Mouse (Mus musculus): ENCODE measurements at regions not wholly inside any gene's neighbourhood (a gene's known extent, or its start where the extent isn't known, plus 50 kb on each side); places are given as distances from the start of the nearest gene placed in this dataset.

- no peak for ATAC-seq
- Histone ChIP-seq H3K9ac (replicated peaks; ENCODE audit: low read depth, low read length) (no peak overlapping the region), H3K27me3 (replicated peaks; ENCODE audit: control insufficient read depth, insufficient read depth, low read length) (no peaks in the 10 kb centered on the region), H3K4me2 (ENCODE audit: low read length) (no peak overlapping the region), H3K4me1 (replicated peaks; ENCODE audit: control insufficient read depth, insufficient read depth, low read length) (no peaks in the 10 kb centered on the region), H3K36me3 (ENCODE audit: control insufficient read depth, insufficient read depth) (no peaks in the 10 kb centered on the region), H3K27ac (ENCODE audit: low read length) (no peak overlapping the region), H3K4me3 (replicated peaks; ENCODE audit: low read length) (no peak overlapping the region), H3K9me3 (ENCODE audit: control insufficient read depth, low read length) (no peaks in the 10 kb centered on the region)
- WGBS = 93% methylated on average over 3 of the region's 3 CpGs
These were observed 606.5 kb upstream of the Celf2 start for GRCm38 (mm10) chr2:8115891-8116290.

DNA sequence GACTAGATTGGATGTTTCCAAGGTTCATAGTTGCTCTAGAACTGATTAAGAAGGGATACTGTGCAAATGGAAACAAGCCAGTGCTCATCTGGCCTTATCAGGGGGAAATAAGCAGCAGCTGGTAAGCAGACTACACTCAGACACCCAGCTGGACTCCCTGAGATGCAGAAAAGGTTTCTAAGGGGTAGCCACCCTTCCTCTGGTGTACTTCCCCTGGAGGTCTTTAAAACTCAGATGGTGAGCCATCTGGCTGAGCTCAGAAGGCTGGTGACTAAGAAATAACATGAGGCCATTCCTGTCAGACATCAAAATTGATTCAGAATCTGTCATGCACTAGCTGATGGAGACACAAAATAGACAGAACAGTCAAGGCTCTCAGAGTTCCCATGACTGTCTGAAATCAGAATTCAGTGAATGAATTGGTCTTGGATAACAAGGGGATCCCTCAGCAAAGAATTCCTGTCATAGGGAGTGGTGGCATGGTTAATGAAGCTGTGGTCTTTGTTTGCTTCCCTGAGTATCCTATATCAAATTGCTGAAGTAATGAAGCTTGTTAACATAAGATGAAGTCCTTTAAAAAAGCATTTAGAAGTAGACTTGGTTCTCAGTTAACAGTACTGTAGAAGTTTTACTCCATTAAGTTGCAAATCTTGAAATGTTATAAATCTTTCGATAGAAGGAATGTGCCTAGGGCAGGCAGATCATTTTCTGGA, 603.2 kb upstream of the Celf2 start:
- no peak overlapping the region for H3K4me2 ChIP-seq (ENCODE audit: low read length)
- WGBS = 49% methylated on average over 1 of the region's 1 CpGs

DNA sequence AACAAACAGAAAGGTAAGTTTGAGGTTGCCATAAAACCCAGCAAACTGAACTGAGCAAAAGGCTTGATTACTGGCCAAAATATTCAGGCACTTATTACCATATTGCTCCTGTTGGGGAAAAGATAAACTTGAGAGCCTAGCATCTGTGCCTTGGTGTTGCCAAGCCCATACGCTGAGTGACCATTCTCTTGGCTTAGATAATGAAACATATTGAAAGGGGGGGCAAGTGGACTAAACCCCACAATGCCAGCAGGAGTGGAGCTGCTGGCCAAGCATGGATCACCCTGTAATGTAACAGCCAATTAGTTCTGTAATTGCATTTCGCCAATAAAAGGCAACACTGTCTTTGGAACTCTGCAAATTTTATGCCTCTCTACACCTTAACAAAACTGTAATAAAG, 584.8 kb upstream of the Celf2 start:
- no peak overlapping the region for H3K9ac ChIP-seq (replicated peaks; ENCODE audit: low read depth, low read length)
- no peaks in the 10 kb centered on the region for H3K27me3 ChIP-seq (replicated peaks; ENCODE audit: control insufficient read depth, insufficient read depth, low read length)
- no peak overlapping the region for H3K4me2 ChIP-seq (ENCODE audit: low read length)
- ATAC-seq = peak; percentile 90
- 34% methylated on average over 2 of the region's 2 CpGs for WGBS
- no peaks in the 10 kb centered on the region for H3K4me1 ChIP-seq (replicated peaks; ENCODE audit: control insufficient read depth, insufficient read depth, low read length)
- H3K36me3 ChIP-seq (ENCODE audit: control insufficient read depth, insufficient read depth) = no peaks in the 10 kb centered on the region
- H3K9me3 ChIP-seq (ENCODE audit: control insufficient read depth, low read length) = no peaks in the 10 kb centered on the region
- H3K27ac ChIP-seq (ENCODE audit: low read length) = no peak overlapping the region
- H3K4me3 ChIP-seq (replicated peaks; ENCODE audit: low read length) = no peak overlapping the region

More for the DNA sequence above, 603.2 kb upstream of the Celf2 start:
- H3K9ac ChIP-seq (replicated peaks; ENCODE audit: low read depth, low read length) = no peak overlapping the region
- H3K36me3 ChIP-seq (ENCODE audit: control insufficient read depth, insufficient read depth) = no peaks in the 10 kb centered on the region
- no peaks in the 10 kb centered on the region for H3K4me1 ChIP-seq (replicated peaks; ENCODE audit: control insufficient read depth, insufficient read depth, low read length)
- no peak overlapping the region for H3K4me3 ChIP-seq (replicated peaks; ENCODE audit: low read length)
- ATAC-seq = peak; percentile 59
- H3K27me3 ChIP-seq (replicated peaks; ENCODE audit: control insufficient read depth, insufficient read depth, low read length) = no peaks in the 10 kb centered on the region
- peak overlapping the region; percentile 55 for H3K27ac ChIP-seq (ENCODE audit: low read length)
- H3K9me3 ChIP-seq (ENCODE audit: control insufficient read depth, low read length) = no peaks in the 10 kb centered on the region

DNA sequence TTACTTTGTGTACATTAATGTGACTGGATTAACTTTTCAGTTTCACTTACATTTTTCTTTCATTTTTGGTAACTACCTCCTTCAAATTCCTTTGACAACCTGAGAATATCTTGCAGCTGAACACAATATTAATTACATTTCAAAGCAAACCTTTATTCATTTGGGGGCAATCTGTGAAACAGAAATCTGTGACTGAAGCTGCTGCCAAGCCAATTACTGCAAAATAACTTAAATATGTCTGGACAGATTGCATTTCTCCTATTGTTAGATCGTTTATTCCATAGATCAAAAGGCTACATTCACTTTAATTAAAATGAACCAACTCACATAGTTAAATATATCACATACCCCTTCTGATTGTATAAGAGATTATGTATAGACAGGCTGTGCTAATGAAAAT, 558.5 kb upstream of the Celf2 start:
- no peaks in the 10 kb centered on the region for H3K36me3 ChIP-seq (ENCODE audit: control insufficient read depth, insufficient read depth)
- no peak for ATAC-seq
- no peak overlapping the region for H3K9ac ChIP-seq (replicated peaks; ENCODE audit: low read depth, low read length)
- no peaks in the 10 kb centered on the region for H3K9me3 ChIP-seq (ENCODE audit: control insufficient read depth, low read length)
- H3K27ac ChIP-seq (ENCODE audit: low read length) = no peak overlapping the region
- 43% methylated on average over 1 of the region's 1 CpGs for WGBS
- no peak overlapping the region for H3K4me3 ChIP-seq (replicated peaks; ENCODE audit: low read length)
- H3K27me3 ChIP-seq (replicated peaks; ENCODE audit: control insufficient read depth, insufficient read depth, low read length) = no peaks in the 10 kb centered on the region
- H3K4me1 ChIP-seq (replicated peaks; ENCODE audit: control insufficient read depth, insufficient read depth, low read length) = no peaks in the 10 kb centered on the region
- no peak overlapping the region for H3K4me2 ChIP-seq (ENCODE audit: low read length)

DNA sequence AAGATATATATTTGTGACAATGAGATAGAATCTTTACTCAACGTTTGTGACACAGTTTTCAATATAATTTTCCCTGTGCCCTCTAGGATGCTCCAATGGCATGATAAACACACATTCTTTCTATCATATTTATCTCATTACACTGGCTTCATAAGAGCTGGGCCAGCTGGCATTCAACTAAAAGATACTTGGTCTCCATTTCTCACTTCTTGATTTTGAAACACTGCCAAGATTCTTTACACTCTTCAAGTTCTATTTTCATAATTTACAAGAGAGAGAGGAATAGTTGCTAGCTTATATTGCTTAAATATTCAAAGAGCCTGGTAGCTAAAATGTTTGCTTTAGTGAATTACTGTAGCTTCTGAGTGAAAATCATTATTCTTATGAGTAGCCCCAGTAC, 552.3 kb upstream of the Celf2 start:
- Histone ChIP-seq H3K36me3 (ENCODE audit: control insufficient read depth, insufficient read depth) (no peaks in the 10 kb centered on the region), H3K9me3 (ENCODE audit: control insufficient read depth, low read length) (no peaks in the 10 kb centered on the region), H3K4me2 (ENCODE audit: low read length) (no peak overlapping the region), H3K27me3 (replicated peaks; ENCODE audit: control insufficient read depth, insufficient read depth, low read length) (no peaks in the 10 kb centered on the region), H3K27ac (ENCODE audit: low read length) (no peak overlapping the region), H3K4me1 (replicated peaks; ENCODE audit: control insufficient read depth, insufficient read depth, low read length) (no peaks in the 10 kb centered on the region), H3K9ac (replicated peaks; ENCODE audit: low read depth, low read length) (no peak overlapping the region), H3K4me3 (replicated peaks; ENCODE audit: low read length) (no peak overlapping the region)
- no peak for ATAC-seq
- WGBS = 44% methylated on average over 1 of the region's 1 CpGs

DNA sequence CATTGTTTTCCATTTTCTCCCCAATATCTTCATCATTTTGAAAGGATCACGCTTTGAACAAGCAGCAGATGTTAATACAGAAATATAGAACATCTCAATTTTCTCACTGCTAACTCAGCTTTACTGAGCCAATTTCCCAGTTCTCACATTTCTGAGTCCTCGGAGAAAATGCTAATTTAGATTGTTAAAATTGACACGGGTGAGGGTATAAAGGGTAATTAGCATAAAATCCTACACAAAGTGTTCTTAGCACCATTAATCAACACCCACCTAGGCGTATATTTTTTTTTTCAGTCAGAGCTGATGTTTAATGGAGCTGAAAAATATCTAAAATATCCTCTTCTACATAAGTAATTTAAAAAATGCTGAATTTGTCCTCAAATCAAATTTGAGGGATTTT, 519.8 kb upstream of the Celf2 start:
- no peaks in the 10 kb centered on the region for H3K27me3 ChIP-seq (replicated peaks; ENCODE audit: control insufficient read depth, insufficient read depth, low read length)
- no peak overlapping the region for H3K9ac ChIP-seq (replicated peaks; ENCODE audit: low read depth, low read length)
- peak; percentile 72; the same call in 1 of the 2 replicates for ATAC-seq
- H3K4me1 ChIP-seq (replicated peaks; ENCODE audit: control insufficient read depth, insufficient read depth, low read length) = peaks cover 10% of the 10 kb centered on the region
- H3K4me3 ChIP-seq (replicated peaks; ENCODE audit: low read length) = no peak overlapping the region
- no peaks in the 10 kb centered on the region for H3K36me3 ChIP-seq (ENCODE audit: control insufficient read depth, insufficient read depth)
- H3K27ac ChIP-seq (ENCODE audit: low read length) = no peak overlapping the region
- H3K4me2 ChIP-seq (ENCODE audit: low read length) = no peak overlapping the region
- no peaks in the 10 kb centered on the region for H3K9me3 ChIP-seq (ENCODE audit: control insufficient read depth, low read length)
- WGBS = 15% methylated on average over 4 of the region's 4 CpGs

DNA sequence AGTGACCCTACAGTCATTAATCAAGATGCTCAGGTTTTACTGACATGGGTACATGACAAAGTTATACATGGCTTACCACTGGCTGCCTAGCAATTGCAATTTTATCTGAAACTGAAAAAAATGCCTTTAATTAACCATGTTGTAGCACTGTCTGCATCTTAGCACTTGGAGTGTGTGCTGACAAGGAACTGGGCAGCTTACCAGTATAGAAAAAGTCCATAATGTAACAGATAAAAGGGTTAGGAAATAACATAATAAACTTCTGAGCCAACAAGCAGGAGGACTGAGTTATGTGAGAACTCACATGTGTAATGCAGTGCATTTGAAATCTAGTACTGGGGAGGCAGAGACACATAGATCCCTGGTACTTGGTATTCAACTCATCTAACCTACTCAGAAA, 518.2 kb upstream of the Celf2 start:
- Histone ChIP-seq H3K27me3 (replicated peaks; ENCODE audit: control insufficient read depth, insufficient read depth, low read length) (no peaks in the 10 kb centered on the region), H3K36me3 (ENCODE audit: control insufficient read depth, insufficient read depth) (no peaks in the 10 kb centered on the region), H3K9ac (replicated peaks; ENCODE audit: low read depth, low read length) (no peak overlapping the region), H3K9me3 (ENCODE audit: control insufficient read depth, low read length) (no peaks in the 10 kb centered on the region), H3K4me1 (replicated peaks; ENCODE audit: control insufficient read depth, insufficient read depth, low read length) (peaks cover 10% of the 10 kb centered on the region), H3K27ac (ENCODE audit: low read length) (peak overlapping the region; percentile 67), H3K4me2 (ENCODE audit: low read length) (no peak overlapping the region), H3K4me3 (replicated peaks; ENCODE audit: low read length) (no peak overlapping the region)
- peak; percentile 43; the same call in 1 of the 2 replicates for ATAC-seq

GRCm38 (mm10) chr2:8026648-8027047, 517.3 kb upstream of the Celf2 start:
- Histone ChIP-seq H3K4me3 (replicated peaks; ENCODE audit: low read length) (no peak overlapping the region), H3K9ac (replicated peaks; ENCODE audit: low read depth, low read length) (no peak overlapping the region), H3K4me1 (replicated peaks; ENCODE audit: control insufficient read depth, insufficient read depth, low read length) (peaks cover 10% of the 10 kb centered on the region), H3K4me2 (ENCODE audit: low read length) (no peak overlapping the region), H3K27ac (ENCODE audit: low read length) (peak overlapping the region; percentile 67), H3K36me3 (ENCODE audit: control insufficient read depth, insufficient read depth) (no peaks in the 10 kb centered on the region), H3K27me3 (replicated peaks; ENCODE audit: control insufficient read depth, insufficient read depth, low read length) (no peaks in the 10 kb centered on the region), H3K9me3 (ENCODE audit: control insufficient read depth, low read length) (no peaks in the 10 kb centered on the region)
- 82% methylated on average over 10 of the region's 10 CpGs for WGBS
- no peak for ATAC-seq

GRCm38 (mm10) chr2:8022651-8023050, 513.3 kb upstream of the Celf2 start:
- WGBS = 47% methylated on average over 3 of the region's 3 CpGs
- Histone ChIP-seq H3K4me3 (replicated peaks; ENCODE audit: low read length) (no peak overlapping the region), H3K4me1 (replicated peaks; ENCODE audit: control insufficient read depth, insufficient read depth, low read length) (peaks cover 7% of the 10 kb centered on the region; the same call in 1 of the 2 replicates), H3K4me2 (ENCODE audit: low read length) (no peak overlapping the region), H3K36me3 (ENCODE audit: control insufficient read depth, insufficient read depth) (no peaks in the 10 kb centered on the region), H3K9ac (replicated peaks; ENCODE audit: low read depth, low read length) (no peak overlapping the region), H3K9me3 (ENCODE audit: control insufficient read depth, low read length) (no peaks in the 10 kb centered on the region), H3K27me3 (replicated peaks; ENCODE audit: control insufficient read depth, insufficient read depth, low read length) (no peaks in the 10 kb centered on the region), H3K27ac (ENCODE audit: low read length) (peak overlapping the region; percentile 80)
- ATAC-seq = no peak

DNA sequence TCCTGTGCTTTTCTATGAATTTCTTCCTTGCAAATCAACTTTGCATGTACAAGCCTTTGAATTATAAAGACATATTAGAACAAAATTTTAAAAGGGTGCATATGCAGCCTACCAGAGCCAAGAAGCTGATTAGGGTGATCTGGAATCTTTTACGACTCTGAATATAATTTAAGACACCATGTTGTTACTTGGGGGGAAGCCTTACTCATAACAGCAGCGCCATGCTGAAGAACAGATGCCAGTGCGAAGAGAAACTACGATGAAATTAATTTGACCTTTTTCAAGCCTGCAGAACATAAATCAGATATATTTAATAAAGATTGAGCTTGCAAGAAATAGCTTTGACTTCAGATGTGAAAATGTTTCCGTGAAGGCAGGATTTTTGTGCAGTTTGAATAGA, 512.7 kb upstream of the Celf2 start:
- 57% methylated on average over 5 of the region's 5 CpGs for WGBS
- peak; percentile 77 for ATAC-seq

More for the DNA sequence above, 512.7 kb upstream of the Celf2 start:
- Histone ChIP-seq H3K4me2 (ENCODE audit: low read length) (no peak overlapping the region), H3K27me3 (replicated peaks; ENCODE audit: control insufficient read depth, insufficient read depth, low read length) (no peaks in the 10 kb centered on the region), H3K9me3 (ENCODE audit: control insufficient read depth, low read length) (no peaks in the 10 kb centered on the region), H3K36me3 (ENCODE audit: control insufficient read depth, insufficient read depth) (no peaks in the 10 kb centered on the region), H3K4me1 (replicated peaks; ENCODE audit: control insufficient read depth, insufficient read depth, low read length) (peaks cover under 1% of the 10 kb centered on the region; the same call in 1 of the 2 replicates), H3K27ac (ENCODE audit: low read length) (peak overlapping the region; percentile 80), H3K4me3 (replicated peaks; ENCODE audit: low read length) (no peak overlapping the region), H3K9ac (replicated peaks; ENCODE audit: low read depth, low read length) (no peak overlapping the region)

All from forebrain, embryonic 16.5 days (tissue).